Mouse (Mus musculus) megakaryocyte, embryonic 14.5 days (primary cell): ENCODE results near the gene Mnat1.

ENCODE experiments used
- FLI1 ChIP-seq: IDR thresholded peaks from 2 replicates; pipeline ENCODE4 v1.6.1; 2012; ENCODE audit warnings: low read length, inconsistent platforms, mixed read lengths
- GATA1 ChIP-seq: IDR thresholded peaks from 3 replicates; pipeline ENCODE4 v1.6.1; 2012; ENCODE audit warnings: mixed read lengths, low read length, inconsistent platforms, borderline replicate concordance

GRCm38 (mm10) chr12:73160341-73160740 is 36.8 kb downstream of the Mnat1 start:
- TF ChIP-seq FLI1 (no peak), GATA1 (no peak)
